Mouse (Mus musculus): Measurements from ENCODE around the gene Timm29.

Gene Timm29

DNA sequence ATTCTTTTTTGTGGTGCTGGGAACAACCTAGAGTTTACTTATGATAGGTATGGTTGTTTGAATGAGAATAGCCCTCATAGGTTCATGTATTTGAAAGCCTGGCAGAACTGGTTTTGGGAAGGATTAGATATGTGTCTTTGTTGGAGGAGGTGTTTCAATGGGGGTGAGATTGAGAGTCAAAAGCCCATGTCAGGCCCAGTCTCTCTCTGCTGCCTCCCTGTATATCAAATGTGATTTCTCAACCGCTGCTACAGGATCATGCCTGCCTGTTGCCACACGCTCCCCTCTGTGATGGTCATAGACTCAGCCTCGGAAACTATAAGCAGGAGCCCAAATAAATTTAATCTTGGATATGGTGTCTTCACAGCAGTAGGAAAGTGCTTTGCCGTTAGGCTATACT is 27.7 kb downstream of the Timm29 start:
- DNase-seq = no peak

DNA sequence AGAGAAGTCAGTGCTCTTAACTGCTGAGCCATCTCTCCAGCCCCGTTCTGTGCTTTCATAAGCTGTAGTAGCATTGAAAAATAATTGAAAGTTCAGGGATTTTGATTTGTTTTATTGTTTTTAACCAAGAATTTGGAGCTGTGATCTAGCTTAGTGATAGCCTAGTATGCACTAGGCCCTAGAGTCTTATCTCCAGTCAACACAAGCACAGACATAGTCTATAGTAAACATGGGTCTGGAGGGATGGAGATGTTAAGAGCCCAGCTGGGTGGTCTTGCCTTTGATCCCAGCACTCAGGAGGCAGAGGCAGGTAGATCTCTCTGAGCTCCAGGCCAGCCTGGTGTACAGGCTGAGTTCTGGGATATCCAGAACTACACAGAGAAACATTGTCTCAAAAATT is 30.2 kb downstream of the Timm29 start:
- no peak for DNase-seq

- no peak for DNase-seq
Observed at GRCm38 (mm10) chr9:21625342-21626339, 33.1 kb downstream of the Timm29 start.

DNA sequence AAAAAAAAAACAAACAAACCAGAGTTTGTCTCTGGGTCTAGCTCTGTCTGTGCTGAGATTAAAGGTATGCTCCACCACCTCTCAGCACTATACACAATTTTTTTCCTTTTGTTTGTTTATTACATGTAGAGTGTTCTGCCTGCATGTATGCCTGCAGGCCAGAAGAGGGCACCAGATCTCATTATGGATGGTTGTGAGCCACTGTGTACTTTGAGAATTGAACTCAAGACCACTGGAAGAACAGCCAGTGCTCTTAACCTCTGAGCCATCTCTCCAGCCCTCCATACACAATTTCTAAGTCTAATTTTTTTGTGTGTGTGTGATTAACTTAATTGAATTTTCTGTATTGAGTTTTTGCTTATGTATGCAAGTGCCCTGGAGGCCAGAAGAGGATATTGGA is 34.0 kb downstream of the Timm29 start:
- no peak for DNase-seq

GRCm38 (mm10) chr9:21627145-21627795 is 34.7 kb downstream of the Timm29 start:
- DNase-seq = no peak

- DNase-seq = peak; percentile 62
Observed at GRCm38 (mm10) chr9:21630673-21631072, 38.2 kb downstream of the Timm29 start.

DNA sequence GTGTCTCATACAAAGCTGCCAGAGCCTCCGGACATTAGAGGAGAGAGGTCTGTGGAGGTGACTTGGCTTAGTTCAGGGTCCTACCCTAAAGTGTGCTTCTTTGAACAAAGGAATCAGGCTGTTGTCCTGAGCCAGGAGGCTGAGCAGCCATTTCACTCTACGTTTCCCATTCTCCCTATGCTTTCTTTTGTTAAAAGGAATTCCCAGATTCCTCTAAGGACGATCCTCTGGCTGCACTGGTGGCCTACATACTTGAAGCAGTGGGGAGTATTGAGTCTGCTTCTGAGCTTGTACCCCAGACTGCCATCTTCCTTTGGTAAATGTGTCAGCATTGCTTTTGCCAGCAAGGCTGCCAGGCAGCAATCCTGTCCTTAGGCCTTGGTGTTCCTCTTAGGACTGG is 40.6 kb downstream of the Timm29 start:
- no peak for DNase-seq

DNA sequence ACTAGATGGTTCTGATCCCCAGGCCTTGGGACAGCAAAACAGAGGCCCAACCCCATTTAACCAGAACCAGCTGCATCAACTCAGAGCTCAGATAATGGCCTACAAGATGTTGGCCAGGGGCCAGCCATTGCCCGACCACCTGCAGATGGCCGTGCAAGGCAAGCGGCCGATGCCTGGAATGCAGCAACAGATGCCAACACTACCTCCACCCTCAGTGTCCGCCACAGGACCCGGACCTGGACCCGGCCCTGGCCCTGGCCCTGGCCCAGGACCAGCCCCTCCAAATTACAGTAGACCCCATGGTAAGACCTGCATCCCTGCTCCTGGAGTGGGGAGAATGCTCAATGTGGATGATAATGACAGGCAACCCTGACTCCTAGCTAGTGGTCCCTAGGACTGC is 43.1 kb downstream of the Timm29 start:
- DNase-seq = no peak

DNA sequence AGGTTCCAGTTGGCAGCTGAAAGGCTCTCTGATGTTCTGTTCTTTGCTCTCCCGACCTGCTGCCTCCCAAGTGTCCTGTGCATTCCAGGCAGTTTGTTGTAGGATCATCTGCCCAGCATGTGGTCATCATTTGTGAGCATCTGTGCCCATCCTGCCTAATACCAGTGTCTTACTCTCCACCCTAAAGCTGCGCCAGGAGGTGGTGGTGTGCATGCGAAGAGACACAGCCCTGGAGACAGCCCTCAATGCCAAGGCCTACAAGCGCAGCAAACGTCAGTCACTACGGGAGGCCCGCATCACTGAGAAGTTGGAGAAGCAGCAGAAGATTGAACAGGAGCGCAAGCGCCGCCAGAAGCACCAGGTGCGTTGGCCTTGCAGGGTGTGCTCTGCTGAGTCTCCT is 46.5 kb downstream of the Timm29 start:
- DNase-seq = no peak

All from lung, postnatal 14 days (tissue).